Mouse (Mus musculus) embryonic facial prominence, embryonic 11.5 days (tissue): ENCODE measurements around the gene Plxnd1. TPM values are rescaled to one million over a fixed set of nuclear protein-coding genes. Genes with fewer than 3 reads are reported as not detected.

Source experiments
- ATAC-seq: fragments of 200-750 bp; cut with Nextera tagmentation; replicated peaks from 2 replicates; pipeline ENCODE4 v1.8.0; 2017; ENCODE audit warnings: low read depth; ENCODE audit not compliant: insufficient number of reproducible peaks, low FRiP score, low TSS enrichment
- DNase-seq: peaks from one replicate; pipeline ENCODE4 v3.0.0-alpha.2; 2015; ENCODE audit warnings: low spot score
- H3K27ac ChIP-seq: fragments of 300-500 bp; sonication (generic); replicated peaks from 2 replicates; pipeline ENCODE4 v1.5.1; 2014; ENCODE audit warnings: mild to moderate bottlenecking, low read depth, low read length, control low read depth
- H3K27me3 ChIP-seq: fragments of 300-500 bp; sonication (generic); 2 replicates; pipeline ENCODE4 v1.6.1; 2014; ENCODE audit warnings: mild to moderate bottlenecking, low read length, moderate library complexity, mixed read lengths; ENCODE audit not compliant: control insufficient read depth, insufficient read depth
- H3K36me3 ChIP-seq: fragments of 300-500 bp; sonication (generic); replicated peaks from 2 replicates; pipeline ENCODE4 v1.6.1; 2014; ENCODE audit warnings: low read depth, mild to moderate bottlenecking, low read length, moderate library complexity, mixed read lengths; ENCODE audit not compliant: control insufficient read depth, insufficient read depth
- H3K4me1 ChIP-seq: fragments of 300-500 bp; sonication (generic); 2 replicates; pipeline ENCODE4 v1.6.1; 2014; ENCODE audit warnings: low read length, mixed read lengths; ENCODE audit not compliant: control insufficient read depth, insufficient read depth
- H3K4me2 ChIP-seq: fragments of 300-500 bp; sonication (generic); 2 replicates; pipeline ENCODE4 v1.6.1; 2014; ENCODE audit warnings: low read depth, mild to moderate bottlenecking, control low read depth, low read length, moderate library complexity
- H3K4me3 ChIP-seq: fragments of 300-500 bp; sonication (generic); 2 replicates; pipeline ENCODE4 v1.5.1; 2014; ENCODE audit warnings: low read depth, low read length, control low read depth
- H3K9ac ChIP-seq: fragments of 300-500 bp; sonication (generic); replicated peaks from 2 replicates; pipeline ENCODE4 v1.6.1; 2014; ENCODE audit warnings: mild to moderate bottlenecking, control low read depth, low read length
- H3K9me3 ChIP-seq: fragments of 300-500 bp; sonication (generic); replicated peaks from 2 replicates; pipeline ENCODE4 v1.6.1; 2016; ENCODE audit warnings: mild to moderate bottlenecking, low read length, inconsistent platforms, mixed read lengths; ENCODE audit not compliant: control insufficient read depth
- WGBS: fragments of 180-500 bp; shearing (Covaris S2); extraction: QIAGEN DNeasy Blood & Tissue Kit; methylation state at CpG from one replicate; pipeline ENCODE4 v1.1.7; 2014; 5-methylcytosine and 5-hydroxymethylcytosine counted together
- polyA plus RNA-seq: library from polyadenylated mRNA; unstranded; fragments of >200 nt; fragmentation: Nextera tagmentation; extraction: Ambion mirVana; gene quantifications from 2 replicates; pipeline ENCODE4 v1.2.1, GENCODE M21; 2014

The Plxnd1 gene
- polyA plus RNA-seq, 1 experiment from 2014 or later = 19.1 TPM

- Histone ChIP-seq H3K27me3 (peaks cover 16% of the 10 kb centered on the region), H3K9me3 (no peaks in the 10 kb centered on the region), H3K4me3 (no peak overlapping the region), H3K9ac (no peak overlapping the region), H3K27ac (peak overlapping the region; percentile 35; the same call in 1 of the 2 replicates), H3K36me3 (no peaks in the 10 kb centered on the region), H3K4me2 (no peak overlapping the region), H3K4me1 (peaks cover 16% of the 10 kb centered on the region)
- DNase-seq (peak; percentile 65), ATAC-seq (no peak; the same call in 1 of the 2 replicates)
- 8% methylated on average over 3 of the region's 3 CpGs for WGBS
Observed at GRCm38 (mm10) chr6:115997726-115998311, 3.0 kb upstream of the Plxnd1 start.

- Histone ChIP-seq H3K4me1 (peaks cover 22% of the 10 kb centered on the region), H3K27ac (no peak overlapping the region)
- WGBS = 16% methylated on average over 6 of the region's 6 CpGs
Observed at GRCm38 (mm10) chr6:115996171-115996851, 1.5 kb upstream of the Plxnd1 start.

GRCm38 (mm10) chr6:115995531-115995941 lies 731 bp upstream of the Plxnd1 start:
- peaks cover 23% of the 10 kb centered on the region for H3K27me3 ChIP-seq
- 61% methylated on average over 4 of the region's 4 CpGs for WGBS
- no peak overlapping the region for H3K9ac ChIP-seq
- 0 out of 2 replicates have a peak overlapping the region, but pooled peaks have one; percentile 8 for H3K27ac ChIP-seq
- peaks cover 23% of the 10 kb centered on the region for H3K4me1 ChIP-seq
- no peak overlapping the region for H3K4me3 ChIP-seq
- H3K36me3 ChIP-seq = no peaks in the 10 kb centered on the region
- ATAC-seq = no peak
- no peaks in the 10 kb centered on the region for H3K9me3 ChIP-seq
- DNase-seq = no peak
- H3K4me2 ChIP-seq = no peak overlapping the region; the same call in 1 of the 2 replicates

More at GRCm38 (mm10) chr6:115996171-115996851, 1.5 kb upstream of the Plxnd1 start:
- Histone ChIP-seq H3K9ac (no peak overlapping the region; the same call in 1 of the 2 replicates), H3K4me3 (no peak overlapping the region), H3K4me2 (no peak overlapping the region), H3K27me3 (peaks cover 21% of the 10 kb centered on the region), H3K9me3 (no peaks in the 10 kb centered on the region), H3K36me3 (no peaks in the 10 kb centered on the region)
- ATAC-seq = no peak
- DNase-seq = no peak

GRCm38 (mm10) chr6:115994146-115994876 lies 494 bp downstream of the Plxnd1 start:
- Histone ChIP-seq H3K4me1 (peaks cover 23% of the 10 kb centered on the region), H3K9me3 (no peaks in the 10 kb centered on the region), H3K4me2 (peak overlapping the region; percentile 87), H3K4me3 (peak overlapping the region; percentile 57), H3K27me3 (peaks cover 23% of the 10 kb centered on the region), H3K27ac (no peak overlapping the region), H3K36me3 (no peaks in the 10 kb centered on the region), H3K9ac (peak overlapping the region; percentile 50)
- ATAC-seq (no peak; the same call in 1 of the 2 replicates), DNase-seq (no peak)
- WGBS = 1% methylated on average over 90 of the region's 93 CpGs

- no peaks in the 10 kb centered on the region for H3K36me3 ChIP-seq
- peak overlapping the region; percentile 57 for H3K4me3 ChIP-seq
- peaks cover 23% of the 10 kb centered on the region for H3K4me1 ChIP-seq
- no peak for ATAC-seq
- no peak for DNase-seq
- H3K9ac ChIP-seq = peak overlapping the region; percentile 50
- H3K27me3 ChIP-seq = peaks cover 23% of the 10 kb centered on the region
- peak overlapping the region; percentile 87 for H3K4me2 ChIP-seq
- H3K27ac ChIP-seq = 0 out of 2 replicates have a peak overlapping the region, but pooled peaks have one; percentile 52
- H3K9me3 ChIP-seq = no peaks in the 10 kb centered on the region
- WGBS = 2% methylated on average over 83 of the region's 86 CpGs
Observed at GRCm38 (mm10) chr6:115993463-115994145, 1.2 kb downstream of the Plxnd1 start.

- DNase-seq (no peak), ATAC-seq (no peak)
- no peaks in the 10 kb centered on the region for H3K36me3 ChIP-seq
- no peak overlapping the region for H3K27ac ChIP-seq
- no peaks in the 10 kb centered on the region for H3K9me3 ChIP-seq
- peak overlapping the region; percentile 57 for H3K4me3 ChIP-seq
- 41% methylated on average over 6 of the region's 6 CpGs for WGBS
- peak overlapping the region; percentile 48; the same call in 1 of the 2 replicates for H3K9ac ChIP-seq
- H3K4me1 ChIP-seq = peaks cover 20% of the 10 kb centered on the region
- H3K27me3 ChIP-seq = peaks cover 23% of the 10 kb centered on the region
- peak overlapping the region; percentile 87 for H3K4me2 ChIP-seq
Observed at GRCm38 (mm10) chr6:115992981-115993380, 1.8 kb downstream of the Plxnd1 start.

GRCm38 (mm10) chr6:115991881-115992620 lies 2.8 kb downstream of the Plxnd1 start:
- peak overlapping the region; percentile 23 for H3K9ac ChIP-seq
- H3K27ac ChIP-seq = no peak overlapping the region
- no peak for ATAC-seq
- no peaks in the 10 kb centered on the region for H3K36me3 ChIP-seq
- H3K4me1 ChIP-seq = peaks cover 14% of the 10 kb centered on the region
- no peak for DNase-seq
- peak overlapping the region; percentile 57 for H3K4me3 ChIP-seq
- H3K27me3 ChIP-seq = peaks cover 23% of the 10 kb centered on the region
- WGBS = 27% methylated on average over 10 of the region's 10 CpGs
- H3K4me2 ChIP-seq = no peak overlapping the region
- H3K9me3 ChIP-seq = no peaks in the 10 kb centered on the region
